In genomic region chr6:39427276-39428003, GRCm38 (mm10) we compare ENCODE assay signal across 23 mouse cellular contexts. TPM values are rescaled to one million over a fixed set of nuclear protein-coding genes. Genes with fewer than 3 reads are reported as not detected.
A peak's percentile ranks its signal among the peaks of the same experiment; 100 is the strongest.
DNase-seq lines count a peak whose midpoint lies in the region; ATAC-seq and TF ChIP-seq lines count a peak whose summit lies in the region.
"Had no signal": no experiment of that assay in that cellular context is flagged by ENCODE, and none has a peak within 500 bp of the region (broad histone marks: within the 10 kb centered on the region; RNA-seq: fewer than 3 reads in every experiment).

No protein-coding gene starts in this region.

- H3K4me3 ChIP-seq in E14TG2a.4 (replicated peaks; ENCODE audit: low read length) = 0 out of 2 replicates have a peak overlapping the region, but pooled peaks have one; percentile 14
- H3K4me3 ChIP-seq in bone marrow, adult 2 months (replicated peaks; ENCODE audit: control insufficient read depth, low read depth, low read length) = no peak overlapping the region
- no peak overlapping the region for H3K4me3 ChIP-seq in liver, postnatal 0 days (ENCODE audit: low read depth, low read length)
- H3K4me3 ChIP-seq: embryonic facial prominence, embryonic 13.5 days; forebrain, embryonic 10.5 days; gastrocnemius, adult 2 months; heart, embryonic 13.5 days; limb, embryonic 15.5 days; megakaryocyte, embryonic 14.5 days; midbrain, embryonic 15.5 days; myocyte had no signal

- peak; percentile 57 for TF ChIP-seq EP300 in liver, postnatal 0 days (IDR thresholded peaks at IDR 0.05; ENCODE audit: low read depth)

- 73% methylated on average over 4 of the region's 4 CpGs for WGBS in bone marrow, adult 2 months
- WGBS in liver, postnatal 0 days (ENCODE audit: insufficient replicate concordance) = 68% methylated on average over 4 of the region's 4 CpGs

- H3K9me3 ChIP-seq in E14TG2a.4 (ENCODE audit: low read length) = no peaks in the 10 kb centered on the region
- H3K9me3 ChIP-seq in liver, postnatal 0 days (ENCODE audit: low read length) = no peaks in the 10 kb centered on the region
- H3K9me3 ChIP-seq: embryonic facial prominence, embryonic 13.5 days; forebrain, embryonic 10.5 days; heart, embryonic 13.5 days; limb, embryonic 15.5 days; megakaryocyte, embryonic 14.5 days; midbrain, embryonic 15.5 days had no signal

- 0 out of 2 replicates have a peak overlapping the region, but pooled peaks have one; percentile 8 for H3K27ac ChIP-seq in bone marrow, adult 2 months (ENCODE audit: control insufficient read depth, insufficient read depth, low read depth, low read length, poor library complexity)
- H3K27ac ChIP-seq in liver, postnatal 0 days (ENCODE audit: low read depth) = peak overlapping the region; percentile 86
- H3K27ac ChIP-seq: embryonic facial prominence, embryonic 13.5 days; forebrain, embryonic 10.5 days; gastrocnemius, adult 2 months; heart, embryonic 13.5 days; hindbrain, embryonic 14.5 days; limb, embryonic 15.5 days; midbrain, embryonic 15.5 days had no signal

- H3K4me2 ChIP-seq in liver, postnatal 0 days (ENCODE audit: low read depth, low read length) = 0 out of 2 replicates have a peak overlapping the region, but pooled peaks have one; percentile 51
- H3K4me2 ChIP-seq: embryonic facial prominence, embryonic 13.5 days; heart, embryonic 13.5 days; hindbrain, embryonic 14.5 days; limb, embryonic 15.5 days; midbrain, embryonic 15.5 days had no signal

- TF ChIP-seq POLR2A in bone marrow, adult 2 months (IDR thresholded peaks at IDR 0.05; ENCODE audit: borderline replicate concordance, control insufficient read depth, low read depth, low read length) = no peak

- 0 out of 2 replicates have a peak, but pooled peaks have one; percentile 12 for ATAC-seq in liver, postnatal 0 days
- ATAC-seq: forebrain, postnatal 0 days; midbrain, embryonic 15.5 days had no signal

- H3K27me3 ChIP-seq in E14TG2a.4 (ENCODE audit: insufficient read depth, low read length) = no peaks in the 10 kb centered on the region
- no peaks in the 10 kb centered on the region for H3K27me3 ChIP-seq in liver, postnatal 0 days (ENCODE audit: insufficient read depth, low read length)
- H3K27me3 ChIP-seq: megakaryocyte, embryonic 14.5 days; midbrain, embryonic 15.5 days had no signal

- H3K9ac ChIP-seq in liver, postnatal 0 days (replicated peaks) = no peak overlapping the region
- H3K9ac ChIP-seq: embryonic facial prominence, embryonic 13.5 days; forebrain, postnatal 0 days; heart, embryonic 13.5 days; hindbrain, embryonic 14.5 days; limb, embryonic 15.5 days; midbrain, embryonic 15.5 days had no signal

- intact Hi-C loops in left cerebral cortex, postnatal 36 days (cut with DNase I) = no loop called here

- no peaks in the 10 kb centered on the region for H3K36me3 ChIP-seq in E14TG2a.4 (ENCODE audit: insufficient read depth, low read length)
- no peaks in the 10 kb centered on the region for H3K36me3 ChIP-seq in liver, postnatal 0 days (replicated peaks; ENCODE audit: insufficient read depth, low read length)
- H3K36me3 ChIP-seq: embryonic facial prominence, embryonic 13.5 days; forebrain, embryonic 10.5 days; heart, embryonic 13.5 days; limb, embryonic 15.5 days; midbrain, embryonic 15.5 days had no signal

- peaks cover 88% of the 10 kb centered on the region for H3K4me1 ChIP-seq in E14TG2a.4 (replicated peaks; ENCODE audit: low read depth, low read length)
- H3K4me1 ChIP-seq in bone marrow, adult 2 months (ENCODE audit: control insufficient read depth, insufficient read depth, low read length) = peaks cover 1% of the 10 kb centered on the region; the same call in 1 of the 2 replicates
- H3K4me1 ChIP-seq in liver, postnatal 0 days (ENCODE audit: insufficient read depth) = peaks cover 30% of the 10 kb centered on the region
- H3K4me1 ChIP-seq: embryonic facial prominence, embryonic 13.5 days; forebrain, embryonic 10.5 days; limb, embryonic 15.5 days; midbrain, embryonic 15.5 days had no signal

- peak; percentile 35 for DNase-seq in 3134 (ENCODE audit: extremely low read depth, insufficient read length, low spot score)
- no peak for DNase-seq in liver, postnatal 0 days
- DNase-seq in left cerebral cortex, postnatal 36 days (ENCODE audit: low spot score in 2 of 2) = no peak
- no peak for DNase-seq in kidney, postnatal 4 days
- no peak for DNase-seq in layer of hippocampus, postnatal 25 days (ENCODE audit: extremely low spot score in 1 of 2, low spot score in 1 of 2)
- DNase-seq: adrenal gland, adult 2 months; cerebellum, adult 9-11 months; forebrain, postnatal 0 days; gastrocnemius, adult 2 months; lung, postnatal 14 days; thymus, postnatal 36 days had no signal

- TF ChIP-seq CTCF in E14TG2a.4 (conservative IDR thresholded peaks at IDR 0.05; ENCODE audit: low read length) = no peak
- TF ChIP-seq CTCF in bone marrow, adult 2 months (IDR thresholded peaks at IDR 0.05; ENCODE audit: control insufficient read depth, insufficient read depth, low read length) = no peak
- no peak for TF ChIP-seq CTCF in liver, postnatal 0 days (IDR thresholded peaks at IDR 0.05; ENCODE audit: low read depth)

RNA-seq across cellular contexts. Expression of gene Mkrn1, which starts 7.2 kb away (rescaled TPM):
- 291 and 446 TPM in 2 replicates for polyA plus RNA-seq in bone marrow, adult 2 months (2011; ENCODE audit: insufficient read depth, insufficient read length, low replicate concordance, missing spikeins)
- polyA plus RNA-seq in liver, postnatal 0 days (2015; fragmentation: Nextera tagmentation; extraction: Ambion mirVana) = 154 and 170 TPM in 2 replicates
- 100 to 1,000 TPM; 131 to 151 TPM for total RNA-seq in left cerebral cortex, postnatal 36 days (2021)
- 100 to 1,000 TPM; 131 to 144 TPM for total RNA-seq in layer of hippocampus, postnatal 25 days (2021)

RNA-seq across cellular contexts. Expression of gene Rab19, which starts 46.5 kb away (rescaled TPM):
- polyA plus RNA-seq in bone marrow, adult 2 months (2011; ENCODE audit: insufficient read depth, insufficient read length, low replicate concordance, missing spikeins) = 2.3 and 2.9 TPM in 2 replicates
- polyA plus RNA-seq in liver, postnatal 0 days (2015; fragmentation: Nextera tagmentation; extraction: Ambion mirVana) = 0.95 and 1.1 TPM in 2 replicates
- not detected for total RNA-seq in left cerebral cortex, postnatal 36 days (2021)
- total RNA-seq in layer of hippocampus, postnatal 25 days (2021) = not detected
- total RNA-seq: forebrain, postnatal 0 days; left cerebral cortex, postnatal 25 days had no signal
- polyA plus RNA-seq: adrenal gland, adult 2 months; myocyte; neural tube, embryonic 14.5 days had no signal

RNA-seq across cellular contexts. Expression of gene Slc37a3, which starts 50.0 kb away (rescaled TPM):
- 9.4 and 13.6 TPM in 2 replicates for polyA plus RNA-seq in bone marrow, adult 2 months (2011; ENCODE audit: insufficient read depth, insufficient read length, low replicate concordance, missing spikeins)
- polyA plus RNA-seq in liver, postnatal 0 days (2015; fragmentation: Nextera tagmentation; extraction: Ambion mirVana) = 13.9 and 16.0 TPM in 2 replicates
- total RNA-seq in left cerebral cortex, postnatal 36 days (2021) = 10 to 100 TPM; 70.8 to 79.2 TPM
- total RNA-seq in layer of hippocampus, postnatal 25 days (2021) = 10 to 100 TPM; 74.1 to 76.8 TPM
